Mouse (Mus musculus) retina, postnatal 7 days (tissue): ENCODE measurements around the gene Fxyd6.

ENCODE experiments used
- DNase-seq: peaks from one replicate; pipeline ENCODE4 v3.0.0-alpha.2; 2012; ENCODE audit warnings: low read depth, low spot score

Fxyd6 gene

GRCm38 (mm10) chr9:45411803-45412202, 41.8 kb downstream of the Fxyd6 start:
- DNase-seq: peak; percentile 47

GRCm38 (mm10) chr9:45412287-45412686, 42.3 kb downstream of the Fxyd6 start:
- peak; percentile 82 for DNase-seq

GRCm38 (mm10) chr9:45412700-45413477, 42.9 kb downstream of the Fxyd6 start:
- no peak for DNase-seq

GRCm38 (mm10) chr9:45413478-45414140, 43.6 kb downstream of the Fxyd6 start:
- no peak for DNase-seq

GRCm38 (mm10) chr9:45415912-45416311, 45.9 kb downstream of the Fxyd6 start:
- peak; percentile 44 for DNase-seq

GRCm38 (mm10) chr9:45417245-45417644, 47.3 kb downstream of the Fxyd6 start:
- DNase-seq: no peak

- DNase-seq: no peak
Measured at GRCm38 (mm10) chr9:45418252-45418651, 48.3 kb downstream of the Fxyd6 start.

- no peak for DNase-seq
Measured at GRCm38 (mm10) chr9:45421209-45421608, 51.2 kb downstream of the Fxyd6 start.

GRCm38 (mm10) chr9:45422761-45423298, 52.8 kb downstream of the Fxyd6 start:
- DNase-seq: no peak

- DNase-seq: no peak
Measured at GRCm38 (mm10) chr9:45426456-45426855, 56.5 kb downstream of the Fxyd6 start, which contains the start of gene Dscaml1. Gene Dscaml1, plus strand, starts transcription at chr9:45426628.

- DNase-seq: no peak
Measured at GRCm38 (mm10) chr9:45429392-45429791, 59.4 kb downstream of the Fxyd6 start.

- no peak for DNase-seq
Measured at GRCm38 (mm10) chr9:45429951-45430697, 60.1 kb downstream of the Fxyd6 start.

- DNase-seq: no peak
Measured at GRCm38 (mm10) chr9:45430698-45430959, 60.6 kb downstream of the Fxyd6 start.

- DNase-seq: no peak
Measured at GRCm38 (mm10) chr9:45431150-45431549, 61.2 kb downstream of the Fxyd6 start.

- DNase-seq: no peak
Measured at GRCm38 (mm10) chr9:45432639-45433038, 62.7 kb downstream of the Fxyd6 start.

GRCm38 (mm10) chr9:45433119-45433518, 63.1 kb downstream of the Fxyd6 start:
- no peak for DNase-seq

- no peak for DNase-seq
Measured at GRCm38 (mm10) chr9:45434171-45434570, 64.2 kb downstream of the Fxyd6 start.

- DNase-seq: no peak
Measured at GRCm38 (mm10) chr9:45439025-45439424, 69.0 kb downstream of the Fxyd6 start.

GRCm38 (mm10) chr9:45440083-45440784, 70.2 kb downstream of the Fxyd6 start:
- no peak for DNase-seq

GRCm38 (mm10) chr9:45444251-45444798, 74.3 kb downstream of the Fxyd6 start:
- no peak for DNase-seq
